Mouse (Mus musculus) G1E-ER4 (cell line): ENCODE measurements around the gene Olfr616. TPM values are rescaled to one million over a fixed set of nuclear protein-coding genes. Genes with fewer than 3 reads are reported as not detected.
"Not testable (repeated sequence)": the region's sequence is repeated elsewhere in the genome, so short reads cannot be mapped to it uniquely, and the experiment has no call there.

Experiments used
- GATA1 ChIP-seq: IDR thresholded peaks from one replicate; pipeline ENCODE4 v1.8.0; 2012; ENCODE audit warnings: low read length, inconsistent platforms
- polyA plus RNA-seq: library from polyadenylated mRNA; stranded (reverse); fragments of >175 nt; gene quantifications from 2 replicates; pipeline ENCODE4 v1.2.3, GENCODE M21; 2012

Gene Olfr616
- polyA plus RNA-seq: not detected in 2 replicates

- no peak for TF ChIP-seq GATA1
Measured at GRCm38 (mm10) chr7:103569043-103569442, at the start of gene Olfr616. Olfr616 (minus strand) TSS chr7:103569143.

DNA sequence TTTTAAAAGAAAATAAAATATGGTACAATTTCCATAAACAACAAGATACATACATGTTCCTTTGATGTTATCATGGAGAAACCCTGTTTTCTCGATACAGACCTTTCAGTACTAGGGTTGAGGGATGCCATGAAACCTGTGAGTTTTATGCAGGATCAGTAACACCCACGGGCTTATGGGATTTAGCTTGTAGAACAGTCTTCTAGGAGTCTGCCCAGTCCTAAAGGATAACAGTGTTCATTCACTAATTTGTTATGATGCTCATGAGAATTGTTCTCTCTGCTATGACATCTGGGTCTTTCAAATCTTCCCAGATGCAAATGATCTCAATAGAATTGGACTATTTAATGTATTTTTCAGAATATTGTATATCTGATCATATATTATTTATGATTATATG is 43.5 kb upstream of the Olfr616 start, which contains the start of gene Olfr620:
Gene Olfr620, minus strand, starts transcription at position 101 of the 400 bp plus-strand sequence.
- TF ChIP-seq GATA1: no peak

GRCm38 (mm10) chr7:103607425-103607824 is 38.5 kb upstream of the Olfr616 start:
- no peak for TF ChIP-seq GATA1

DNA sequence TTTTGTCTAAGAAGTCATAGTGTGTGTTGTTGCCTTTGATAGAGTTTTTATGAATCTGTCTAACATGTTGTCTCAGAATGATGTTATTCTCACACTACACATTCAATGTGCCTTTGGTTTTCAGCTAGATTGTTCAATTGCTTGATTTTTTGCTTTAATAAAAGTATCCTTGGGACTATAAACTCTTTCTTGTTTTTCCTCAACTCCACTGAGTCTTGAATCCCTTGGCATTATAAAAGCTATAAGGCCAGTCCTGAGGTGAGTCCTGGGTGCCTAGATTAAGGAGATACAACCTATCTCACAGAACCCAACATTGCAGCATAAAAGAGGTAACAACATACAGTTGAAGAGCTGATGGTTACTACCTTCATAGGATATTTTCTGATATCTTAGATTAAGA is 31.3 kb upstream of the Olfr616 start, which contains the start of gene Olfr619:
Gene Olfr619, plus strand, starts transcription at position 301 of the 400 bp plus-strand sequence.
- TF ChIP-seq GATA1: no peak

- no peak for TF ChIP-seq GATA1
Measured at GRCm38 (mm10) chr7:103589803-103590202, 20.9 kb upstream of the Olfr616 start, which contains the start of gene Olfr618. Olfr618 (plus strand) TSS chr7:103590103.

- no peak for TF ChIP-seq GATA1
Measured at GRCm38 (mm10) chr7:103572761-103573160, 3.8 kb upstream of the Olfr616 start, which contains the start of gene Olfr617. Olfr617 (plus strand) TSS chr7:103573061.

DNA sequence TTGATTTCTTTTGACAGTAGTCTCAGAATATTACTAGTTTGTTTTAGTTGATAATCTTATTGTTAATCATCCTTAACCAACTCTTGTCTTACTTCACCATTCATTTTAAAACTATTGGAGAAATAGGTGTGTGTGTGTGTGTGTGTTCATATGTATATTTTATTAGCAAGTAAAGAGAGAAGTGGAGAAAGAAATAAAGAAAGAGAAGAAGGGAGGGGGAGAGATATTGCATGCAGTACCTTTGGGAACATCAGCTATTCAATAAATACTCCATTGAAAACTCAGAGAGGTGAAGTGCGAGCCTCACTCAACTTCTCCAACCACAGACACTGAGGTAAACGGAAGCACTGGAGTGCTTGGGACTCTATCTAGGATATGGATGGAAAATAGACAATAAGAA is 13.2 kb downstream of the Olfr616 start, which contains the start of gene Olfr615:
Gene Olfr615, plus strand, starts transcription at position 301 of the 400 bp plus-strand sequence.
- TF ChIP-seq GATA1: no peak

DNA sequence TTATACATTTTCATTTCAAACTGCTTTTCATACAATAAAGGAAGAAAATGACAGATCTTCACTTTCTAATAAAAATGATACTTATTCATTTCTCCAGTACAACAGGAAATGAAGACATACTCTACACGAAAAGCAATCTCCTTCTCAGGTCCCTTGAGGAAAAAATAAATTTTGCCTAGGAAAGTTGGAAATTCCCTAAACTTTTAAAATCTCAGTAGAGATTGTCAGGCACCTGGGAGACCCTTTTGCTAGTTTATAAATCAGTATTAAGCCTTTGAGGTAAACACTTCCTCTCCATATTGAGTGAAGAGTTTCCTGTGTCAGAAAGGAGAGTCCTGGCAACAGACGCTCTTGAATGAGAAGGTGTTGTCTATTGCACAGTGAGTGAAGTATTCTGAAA is 21.2 kb downstream of the Olfr616 start, which contains the start of gene Olfr613:
Gene Olfr613, plus strand, starts transcription at position 301 of the 400 bp plus-strand sequence.
- no peak for TF ChIP-seq GATA1

DNA sequence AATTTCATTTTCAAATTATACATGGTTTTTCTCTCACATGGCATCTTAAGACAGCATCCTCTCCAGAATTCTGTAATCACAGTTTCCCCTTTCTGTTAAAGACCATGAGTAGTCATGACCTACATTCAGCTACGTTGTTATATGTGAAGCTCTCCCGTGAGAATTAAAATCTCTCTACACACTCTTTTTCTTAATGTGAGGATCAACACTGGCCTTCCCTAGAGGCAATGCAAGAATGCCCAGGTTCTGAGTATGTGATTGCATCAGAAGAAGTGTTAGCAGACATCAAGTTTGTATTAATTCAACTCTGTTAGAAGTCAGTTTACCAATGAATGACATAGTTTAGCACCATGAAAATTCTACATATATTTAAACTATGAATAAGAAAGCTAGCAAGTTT is 26.3 kb downstream of the Olfr616 start, which contains the start of gene Olfr612:
Gene Olfr612, minus strand, starts transcription at position 101 of the 400 bp plus-strand sequence.
- TF ChIP-seq GATA1: not testable (repeated sequence)

GRCm38 (mm10) chr7:103520746-103521145 is 48.2 kb downstream of the Olfr616 start, which contains the start of gene Olfr611:
Olfr611 (minus strand) TSS chr7:103520846.
- not testable (repeated sequence) for TF ChIP-seq GATA1

Other genes with a start within 250 kb of the Olfr616 start
- not detected in 2 replicates for gene Olfr598, start 245.6 kb downstream of the Olfr616 start, polyA plus RNA-seq
- not detected in 2 replicates for gene Olfr599, start 233.2 kb downstream of the Olfr616 start, polyA plus RNA-seq
- gene Olfr600, start 219.5 kb downstream of the Olfr616 start, polyA plus RNA-seq: not detected in 2 replicates
- not detected in 2 replicates for gene Olfr601, start 206.5 kb downstream of the Olfr616 start, polyA plus RNA-seq
- not detected in 2 replicates for gene Olfr603, start 183.0 kb downstream of the Olfr616 start, polyA plus RNA-seq
- gene Usp17lc, start 154.1 kb downstream of the Olfr616 start, polyA plus RNA-seq: not detected in 2 replicates
- gene Olfr605, start 123.7 kb downstream of the Olfr616 start, polyA plus RNA-seq: not detected in 2 replicates
- not detected in 2 replicates for gene Olfr606, start 120.1 kb downstream of the Olfr616 start, polyA plus RNA-seq
- gene Olfr607, start 105.0 kb downstream of the Olfr616 start, polyA plus RNA-seq: not detected in 2 replicates
- not detected in 2 replicates for gene Olfr608, start 99.3 kb downstream of the Olfr616 start, polyA plus RNA-seq
- gene Olfr609, start 71.1 kb downstream of the Olfr616 start, polyA plus RNA-seq: not detected in 2 replicates
- not detected in 2 replicates for gene Olfr610, start 57.0 kb downstream of the Olfr616 start, polyA plus RNA-seq
- not detected in 2 replicates for gene Olfr611, start 48.3 kb downstream of the Olfr616 start, polyA plus RNA-seq
- not detected in 2 replicates for gene Olfr612, start 26.4 kb downstream of the Olfr616 start, polyA plus RNA-seq
- gene Olfr613, start 21.1 kb downstream of the Olfr616 start, polyA plus RNA-seq: not detected in 2 replicates
- not detected in 2 replicates for gene Olfr615, start 13.1 kb downstream of the Olfr616 start, polyA plus RNA-seq
- not detected in 2 replicates for gene Olfr617, start 3.9 kb upstream of the Olfr616 start, polyA plus RNA-seq
- not detected in 2 replicates for gene Olfr618, start 21.0 kb upstream of the Olfr616 start, polyA plus RNA-seq
- gene Olfr619, start 31.4 kb upstream of the Olfr616 start, polyA plus RNA-seq: not detected in 2 replicates
- not detected in 2 replicates for gene Olfr620, start 43.4 kb upstream of the Olfr616 start, polyA plus RNA-seq
- gene Olfr622, start 73.6 kb upstream of the Olfr616 start, polyA plus RNA-seq: not detected in 2 replicates
- gene Olfr623, start 94.6 kb upstream of the Olfr616 start, polyA plus RNA-seq: not detected in 2 replicates
- gene Olfr624, start 102.0 kb upstream of the Olfr616 start, polyA plus RNA-seq: not detected in 2 replicates
- not detected in 2 replicates for gene Olfr625-ps1, start 113.6 kb upstream of the Olfr616 start, polyA plus RNA-seq
- gene Olfr243, start 145.5 kb upstream of the Olfr616 start, polyA plus RNA-seq: not detected in 2 replicates
- not detected in 2 replicates for gene Olfr628, start 161.2 kb upstream of the Olfr616 start, polyA plus RNA-seq
- gene Olfr629, start 175.8 kb upstream of the Olfr616 start, polyA plus RNA-seq: not detected in 2 replicates
- gene Olfr630, start 188.2 kb upstream of the Olfr616 start, polyA plus RNA-seq: not detected in 2 replicates
- not detected in 2 replicates for gene Olfr69, start 202.5 kb upstream of the Olfr616 start, polyA plus RNA-seq
- gene Olfr68, start 210.6 kb upstream of the Olfr616 start, polyA plus RNA-seq: not detected in 2 replicates
- gene Olfr67, start 222.7 kb upstream of the Olfr616 start, polyA plus RNA-seq: not detected in 2 replicates
- gene Hbb-bt, start 244.9 kb upstream of the Olfr616 start, polyA plus RNA-seq: 31.6 and 77.2 TPM in 2 replicates